Mouse (Mus musculus) adrenal gland, adult 18-20 months (tissue): ENCODE results near the gene Vrk1. TPM values are rescaled to one million over a fixed set of nuclear protein-coding genes. Genes with fewer than 3 reads are reported as not detected.

Experiments
- DNase-seq, 2 experiments: peaks; one replicate each; pipeline ENCODE4 v3.0.0; 2021 to 2022; ENCODE audit warnings: low spot score in 2 of 2
- total RNA-seq, 2 experiments: library from RNA; stranded (reverse); gene quantifications; 1 replicate in 1 of 2; 2 replicates in 1 of 2; pipeline ENCODE4 v1.2.3; 2021

Gene Vrk1
- total RNA-seq, 2 experiments from 2014 or later: 13.1 to 14.4 TPM

DNA sequence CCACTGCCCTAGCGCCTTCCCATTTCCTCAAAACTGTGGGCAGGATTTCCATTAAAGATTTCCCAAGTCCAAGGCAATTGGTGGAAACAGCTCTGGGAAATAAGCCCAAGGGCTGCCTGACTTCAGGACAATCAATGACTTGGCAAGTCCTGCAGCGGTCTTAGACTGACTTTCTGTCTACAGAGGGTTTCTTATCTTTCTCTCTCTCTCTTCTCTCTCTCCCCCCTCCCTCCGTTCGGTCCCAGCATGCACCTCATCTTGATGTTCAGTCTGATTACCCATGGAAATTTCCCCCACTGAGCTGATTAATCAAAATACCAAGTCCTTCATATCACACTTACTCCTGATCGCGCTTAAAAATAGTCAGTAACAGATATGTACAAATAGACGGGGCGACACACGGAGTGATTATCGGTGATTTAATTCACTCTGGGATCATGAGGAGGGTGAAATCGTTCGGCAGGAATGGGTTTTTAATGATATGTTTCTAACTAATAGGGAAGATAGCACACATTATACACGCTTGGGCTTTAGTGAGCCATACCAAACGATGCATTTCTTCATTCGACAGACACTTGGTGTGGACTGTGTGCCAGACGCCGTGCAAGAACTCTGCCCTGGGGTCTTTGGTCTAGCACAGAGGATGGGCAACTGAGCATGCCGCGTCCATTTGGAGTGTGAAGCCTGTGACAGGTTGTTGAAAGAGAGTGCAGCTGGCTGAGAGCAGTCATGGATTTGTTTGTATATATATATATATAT lies 12.8 kb upstream of the Vrk1 start:
- DNase-seq: no peak

GRCm38 (mm10) chr12:106001775-106002174 lies 8.3 kb upstream of the Vrk1 start:
- DNase-seq: no peak

DNA sequence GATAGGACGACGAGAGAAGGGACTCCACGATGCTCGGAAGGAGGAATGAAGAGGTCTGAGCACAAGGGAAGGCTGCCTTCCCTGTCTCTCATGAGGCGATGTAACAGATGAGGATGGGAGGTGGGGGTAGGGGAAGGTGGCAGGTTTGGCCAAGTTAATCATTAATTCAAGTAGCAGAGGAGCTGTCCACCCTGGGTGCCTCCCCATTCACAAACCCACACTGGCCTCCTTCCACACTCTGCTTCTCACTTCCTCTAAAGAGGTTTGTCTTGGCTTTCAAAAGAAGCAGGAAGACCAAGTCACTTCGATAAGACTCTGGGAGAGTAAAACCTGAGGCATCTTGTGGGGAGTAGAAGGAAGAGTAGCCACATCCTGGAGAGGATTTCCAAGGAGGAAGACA lies 5.3 kb upstream of the Vrk1 start:
- no peak for DNase-seq

- no peak for DNase-seq
These were observed 3.8 kb upstream of the Vrk1 start for GRCm38 (mm10) chr12:106006218-106006617.

DNA sequence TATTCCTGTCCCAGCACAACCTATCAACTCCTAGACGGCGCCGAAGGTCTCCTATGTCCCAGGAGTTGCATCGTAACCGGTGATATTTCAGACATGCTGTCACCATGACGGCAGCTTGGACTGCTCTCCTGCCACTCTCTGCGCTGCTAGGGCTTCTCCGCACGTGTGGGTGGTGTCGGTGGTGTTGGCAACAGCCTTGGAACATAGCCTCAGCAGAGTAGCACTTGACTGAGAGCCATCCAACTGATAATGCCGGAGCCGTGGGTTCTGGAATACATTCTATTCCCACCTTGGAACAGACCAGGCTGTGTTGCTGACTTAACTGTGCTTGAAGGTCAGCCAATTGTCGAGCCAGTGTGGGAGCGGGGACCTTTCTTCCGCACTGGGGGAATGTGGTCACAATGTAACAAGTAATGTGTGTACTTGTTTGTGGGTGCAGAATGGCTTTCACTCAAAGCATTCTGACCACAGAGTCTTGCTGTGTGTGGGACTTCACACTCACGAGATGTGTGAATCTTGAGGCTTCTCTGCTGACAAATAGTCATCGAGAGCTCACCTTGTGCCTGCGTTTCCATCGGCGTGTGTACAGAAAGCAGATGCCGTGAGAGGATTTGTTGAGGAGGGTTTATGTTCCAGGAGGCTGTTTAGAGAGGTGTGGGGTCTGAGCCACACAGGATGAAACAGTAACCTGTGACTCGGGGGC lies 1.5 kb upstream of the Vrk1 start:
- DNase-seq: peak in 1 of 2 experiments; percentile 24

- DNase-seq: no peak
These were observed 732 bp upstream of the Vrk1 start for GRCm38 (mm10) chr12:106009122-106009870.

DNA sequence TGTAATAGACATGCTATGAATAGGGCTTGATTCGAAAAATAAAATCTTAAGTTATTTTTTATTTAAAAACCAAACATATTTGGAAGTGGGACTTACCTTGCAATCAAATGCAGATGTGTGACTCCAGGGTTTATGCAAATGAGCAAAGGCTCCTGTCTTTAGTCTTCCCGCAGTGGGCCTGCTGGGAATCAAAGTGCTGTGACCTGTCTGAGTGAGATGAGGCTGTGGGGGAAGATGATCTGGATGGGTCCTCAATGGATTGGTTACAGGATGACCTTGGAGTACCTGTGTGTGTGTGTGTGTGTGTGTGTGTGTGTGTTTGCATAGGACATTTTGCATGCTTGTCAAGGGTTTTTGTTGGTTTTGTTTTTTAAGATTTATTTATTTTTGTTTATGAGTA lies 2.1 kb downstream of the Vrk1 start:
- DNase-seq: no peak

- no peak for DNase-seq
These were observed 6.4 kb downstream of the Vrk1 start for GRCm38 (mm10) chr12:106016265-106017012.

- no peak for DNase-seq
These were observed 10.0 kb downstream of the Vrk1 start for GRCm38 (mm10) chr12:106020063-106020462.

DNA sequence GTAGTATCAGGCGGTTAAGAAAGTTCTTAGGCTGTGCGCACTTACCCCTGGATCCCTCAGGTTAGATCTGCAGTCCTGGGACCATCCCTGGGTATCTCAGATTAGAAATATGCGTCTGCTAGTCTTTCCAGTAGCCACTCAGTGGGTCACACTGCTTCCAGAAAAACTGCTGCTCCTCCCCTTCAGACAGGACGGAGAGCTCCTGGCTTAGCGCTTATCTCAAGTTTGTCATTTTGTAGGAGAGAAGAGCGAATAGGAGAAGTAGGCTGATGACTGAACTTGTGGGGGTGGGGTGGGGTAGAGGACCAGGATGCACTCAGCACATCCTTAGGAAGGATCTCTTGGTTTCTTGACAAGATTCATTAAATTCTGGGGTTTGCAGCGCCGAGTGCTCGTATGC lies 13.6 kb downstream of the Vrk1 start:
- DNase-seq: no peak

- no peak for DNase-seq
These were observed 15.4 kb downstream of the Vrk1 start for GRCm38 (mm10) chr12:106025416-106025815.

- no peak for DNase-seq
These were observed 16.5 kb downstream of the Vrk1 start for GRCm38 (mm10) chr12:106026385-106027134.

GRCm38 (mm10) chr12:106027372-106027771 lies 17.3 kb downstream of the Vrk1 start:
- no peak for DNase-seq

GRCm38 (mm10) chr12:106029582-106029981 lies 19.6 kb downstream of the Vrk1 start:
- DNase-seq: no peak

GRCm38 (mm10) chr12:106030146-106030745 lies 20.2 kb downstream of the Vrk1 start:
- DNase-seq: no peak

DNA sequence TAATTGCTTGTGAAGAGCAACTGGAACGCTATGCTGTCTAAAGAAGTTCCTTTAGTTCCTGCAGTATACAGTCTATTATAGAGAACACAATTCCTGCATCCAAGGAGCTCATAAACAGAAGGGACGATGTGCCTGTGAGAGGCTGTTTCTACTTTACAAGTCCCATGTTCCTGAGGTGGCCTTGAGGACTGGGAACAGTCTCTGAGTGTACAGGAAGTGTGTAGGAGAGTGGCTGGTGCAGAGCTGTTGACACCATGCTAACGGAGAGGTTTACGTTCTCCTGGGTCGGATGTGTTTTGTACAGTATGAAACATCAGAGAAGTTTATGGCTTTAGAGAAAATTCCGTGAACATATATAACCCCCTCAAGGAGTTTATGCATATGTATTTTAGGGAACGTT lies 20.8 kb downstream of the Vrk1 start:
- DNase-seq: no peak

DNA sequence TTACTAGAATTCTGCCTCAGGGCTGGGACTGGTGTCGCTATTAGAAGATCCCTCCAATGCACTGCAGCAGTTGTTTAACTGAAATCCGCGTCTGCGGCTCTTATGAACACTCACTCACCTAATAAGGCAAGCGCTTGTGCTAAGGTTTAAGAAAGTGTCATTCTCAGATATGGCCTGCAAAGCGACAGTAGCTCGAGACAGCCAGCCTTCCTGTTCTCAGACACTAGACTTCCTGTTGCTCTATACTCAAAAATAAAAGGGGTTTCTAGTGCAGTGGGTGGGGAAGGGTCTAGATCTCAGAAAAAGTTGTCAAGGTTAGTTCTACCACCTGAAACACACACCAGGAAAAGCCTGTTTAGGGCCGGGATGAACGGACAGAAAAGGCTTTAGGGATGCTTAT lies 21.9 kb downstream of the Vrk1 start:
- DNase-seq: no peak

GRCm38 (mm10) chr12:106032361-106032760 lies 22.3 kb downstream of the Vrk1 start:
- no peak for DNase-seq

- no peak for DNase-seq
These were observed 24.2 kb downstream of the Vrk1 start for GRCm38 (mm10) chr12:106034267-106034666.

DNA sequence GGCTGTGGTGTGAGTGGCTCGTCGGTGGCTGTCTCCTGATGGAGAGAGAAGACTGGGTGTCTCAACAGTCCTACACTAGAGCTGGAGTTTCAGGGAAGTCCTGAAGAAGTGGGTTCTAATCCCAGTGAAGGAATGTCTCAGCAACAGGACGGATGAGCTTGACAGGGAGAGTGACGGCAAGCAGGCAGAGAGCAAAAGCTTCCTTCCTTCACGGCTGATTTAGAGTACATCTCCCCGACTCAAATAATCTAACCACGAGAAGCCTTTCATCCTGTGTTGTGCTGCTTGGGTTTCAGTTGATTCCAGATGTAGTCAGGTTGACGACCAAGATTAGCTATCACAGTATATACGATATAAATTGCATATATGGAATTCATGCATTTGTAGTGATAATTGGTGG lies 24.7 kb downstream of the Vrk1 start:
- DNase-seq: no peak
